Mouse (Mus musculus) gonadal fat pad, adult 2 months (tissue): ENCODE measurements around the gene Trmt44. TPM values are rescaled to one million over a fixed set of nuclear protein-coding genes. Genes with fewer than 3 reads are reported as not detected.

ENCODE experiments used
- DNase-seq: peaks from one replicate; pipeline ENCODE4 v3.0.0-alpha.2; 2012; ENCODE audit warnings: low read depth
- polyA plus RNA-seq: library from polyadenylated mRNA; depleted of rRNA; stranded (reverse); fragments of >200 nt; gene quantifications from 2 replicates; pipeline ENCODE4 v1.2.3, GENCODE M21; 2012; rRNA removed

Gene Trmt44
- polyA plus RNA-seq, 1 experiment: 7.0 TPM

DNA sequence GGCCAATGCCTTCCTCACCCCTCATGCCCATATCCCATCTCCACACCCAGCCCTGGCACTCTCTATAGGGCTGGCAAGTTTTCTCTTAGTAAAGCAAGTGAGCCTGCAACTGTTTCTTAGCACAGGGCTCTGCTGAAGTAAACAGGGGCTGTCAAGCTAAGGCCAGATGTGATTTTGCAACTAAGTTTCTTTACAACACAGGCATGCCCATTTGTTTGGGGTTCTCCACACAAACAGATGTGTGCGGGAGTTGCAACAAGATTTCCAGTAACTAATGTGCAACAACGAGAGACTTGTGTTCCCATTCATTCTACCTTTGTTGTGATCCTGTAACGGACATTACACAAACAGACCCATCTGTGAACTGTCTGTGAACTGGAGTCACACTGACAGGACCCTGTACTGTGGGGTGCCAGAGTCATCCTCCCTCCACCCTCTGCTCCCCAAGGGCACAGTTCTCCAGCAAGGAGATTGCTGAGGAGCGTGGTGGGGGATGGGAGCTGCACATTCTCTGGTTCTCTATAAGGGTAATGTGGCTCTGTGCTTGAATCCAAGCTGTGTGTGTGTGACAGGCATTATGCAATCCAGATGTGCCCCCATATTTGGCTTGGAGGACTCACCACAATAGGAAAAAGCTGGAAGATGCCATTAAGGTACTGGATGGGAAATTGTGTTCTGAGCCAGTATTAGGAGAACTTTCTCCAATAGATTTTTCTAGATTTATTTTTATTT, 33.6 kb downstream of the Trmt44 start:
- DNase-seq: no peak

DNA sequence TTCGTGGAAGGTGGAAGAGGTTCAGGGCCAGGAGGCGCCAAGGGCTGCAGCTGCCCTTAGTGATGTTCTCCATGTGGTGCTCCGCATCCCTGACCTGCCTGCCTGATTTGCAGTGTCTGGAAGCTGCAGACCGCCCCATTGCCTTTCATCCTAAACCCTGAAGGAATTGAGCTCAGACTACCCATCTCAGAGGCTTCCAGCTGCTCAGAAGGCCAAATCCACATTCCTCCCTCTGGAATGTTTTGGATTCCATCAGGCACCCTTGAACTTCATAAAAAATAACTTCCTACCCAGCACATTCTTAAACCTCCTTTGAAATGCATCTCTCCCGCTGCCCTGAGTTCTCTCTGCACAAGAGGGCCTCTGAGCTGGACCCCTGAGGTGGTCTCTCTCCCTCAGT, 34.3 kb downstream of the Trmt44 start:
- no peak for DNase-seq

DNA sequence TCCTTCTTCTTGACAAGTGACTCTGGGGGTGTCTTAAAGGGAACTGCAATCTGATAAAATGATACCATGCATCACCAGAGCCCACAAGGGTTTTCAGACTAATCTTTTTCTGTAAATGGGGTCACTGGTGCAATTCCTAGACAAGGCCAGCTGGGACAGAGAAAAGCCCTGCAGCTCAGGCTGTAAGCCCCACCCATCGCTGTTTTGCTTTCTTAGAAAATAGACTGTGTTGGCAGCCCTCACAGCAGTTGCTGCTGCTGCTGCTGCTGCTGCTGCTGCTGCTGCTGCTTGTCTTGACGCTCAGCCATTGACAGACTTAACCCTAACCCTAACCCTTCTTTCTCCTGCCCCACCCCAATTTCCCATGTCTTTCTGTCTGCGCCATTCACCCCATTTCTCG, 35.3 kb downstream of the Trmt44 start:
- no peak for DNase-seq

- DNase-seq: no peak
Measured at GRCm38 (mm10) chr5:35538022-35538421, 36.8 kb downstream of the Trmt44 start.

GRCm38 (mm10) chr5:35537474-35537873, 37.4 kb downstream of the Trmt44 start:
- no peak for DNase-seq

- no peak for DNase-seq
Measured at GRCm38 (mm10) chr5:35536271-35536670, 38.6 kb downstream of the Trmt44 start.

GRCm38 (mm10) chr5:35531586-35531985, 43.3 kb downstream of the Trmt44 start:
- no peak for DNase-seq

DNA sequence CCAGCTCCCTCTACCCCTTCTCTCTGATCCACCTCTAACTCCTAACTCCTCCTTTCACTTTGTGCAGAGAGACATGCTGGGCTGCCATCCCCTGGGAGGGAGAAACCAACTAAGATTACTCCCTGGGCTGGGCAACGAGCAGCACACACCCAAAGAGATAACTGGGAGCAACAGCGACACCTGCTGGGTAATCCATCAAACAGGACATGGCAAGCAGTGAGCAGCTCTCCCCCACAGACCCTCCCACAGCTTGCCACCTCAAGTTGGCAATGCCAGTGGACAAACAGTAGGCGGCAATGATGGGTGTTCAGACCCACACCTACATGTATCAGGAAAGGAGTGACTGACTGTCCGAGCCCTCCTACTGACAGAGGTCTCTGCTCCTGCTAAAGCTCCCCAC, 44.4 kb downstream of the Trmt44 start:
- no peak for DNase-seq

DNA sequence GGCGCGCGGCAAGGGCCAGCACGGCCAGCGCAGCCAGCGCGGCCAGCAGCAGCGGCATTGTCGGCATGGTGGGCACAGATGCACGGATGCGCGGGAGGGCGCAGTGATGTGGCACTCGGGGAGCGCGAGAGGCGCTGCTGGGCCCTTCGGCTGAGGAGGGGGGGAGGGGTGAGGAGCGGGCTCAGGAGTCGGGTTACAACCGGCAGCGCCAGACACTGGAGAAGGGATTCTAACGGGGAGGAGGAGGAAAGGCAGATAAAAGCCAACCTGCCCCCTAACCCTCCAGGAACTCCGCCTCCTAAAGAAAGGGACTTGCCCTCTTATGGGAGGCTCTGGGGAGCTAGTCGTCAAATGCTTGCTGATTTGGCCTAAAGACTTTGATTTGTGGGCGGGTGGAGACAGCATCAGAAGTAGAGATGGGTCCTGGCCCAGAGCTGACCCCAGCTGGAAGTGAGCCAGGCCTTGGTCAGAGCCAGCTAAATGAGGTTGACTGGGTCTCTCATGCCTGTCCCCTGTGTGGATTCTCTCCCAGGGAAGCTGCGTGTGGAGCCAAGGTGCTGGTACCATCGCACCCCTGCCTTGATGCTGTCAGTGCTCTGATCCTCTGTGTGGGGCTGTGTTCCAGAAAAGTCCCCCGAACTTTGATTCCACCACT, 49.3 kb downstream of the Trmt44 start, which contains the start of gene Cpz:
Gene Cpz, minus strand, starts transcription at position 230 of the 655 bp plus-strand sequence.
- DNase-seq: no peak

DNA sequence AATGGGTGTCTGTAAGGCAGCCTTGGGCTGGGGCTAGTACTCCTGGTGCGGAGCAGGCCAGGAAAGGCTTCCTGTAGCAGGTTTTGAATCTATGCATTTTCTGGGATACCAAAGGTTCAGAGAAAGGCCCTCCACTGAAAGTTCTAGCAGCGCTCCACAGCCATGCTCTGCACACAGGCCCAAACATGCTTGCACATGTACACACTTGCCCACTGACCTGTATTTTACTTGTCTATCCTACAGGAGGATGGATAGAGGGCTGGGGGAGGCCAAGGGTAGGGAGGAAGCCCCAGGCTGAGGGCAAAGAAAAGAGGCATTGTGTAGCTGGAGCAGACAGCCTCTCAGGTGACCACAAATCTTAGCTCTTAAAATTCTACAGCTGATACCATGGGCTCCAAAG, 50.5 kb downstream of the Trmt44 start:
- DNase-seq: no peak

GRCm38 (mm10) chr5:35523735-35524134, 51.1 kb downstream of the Trmt44 start:
- no peak for DNase-seq

DNA sequence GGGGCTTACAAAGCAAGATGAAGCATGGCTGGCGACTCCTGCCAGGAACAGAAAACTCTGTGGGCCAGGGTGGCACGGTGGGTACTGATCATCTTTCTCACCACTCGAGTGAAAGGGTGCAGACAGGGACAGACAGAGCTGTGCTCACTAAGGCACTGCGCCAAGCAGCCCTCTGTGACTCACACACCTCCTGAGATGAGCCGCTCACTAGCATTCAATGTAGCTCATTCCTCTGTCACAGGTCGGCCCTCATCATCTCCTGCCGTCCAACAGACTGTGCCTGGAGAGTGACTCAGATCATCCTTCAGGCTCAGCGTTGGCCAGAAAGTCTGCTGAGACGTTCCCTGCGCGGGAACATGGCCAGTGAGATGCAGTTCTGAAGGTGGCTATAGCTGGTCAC, 58.1 kb downstream of the Trmt44 start:
- DNase-seq: no peak

GRCm38 (mm10) chr5:35510589-35510988, 64.3 kb downstream of the Trmt44 start:
- DNase-seq: no peak

Other genes starting within 250 kb of the Trmt44 start
- 0.13 TPM in 1 of 2 replicates, not detected in the other for gene Hmx1, start 186.0 kb downstream of the Trmt44 start, polyA plus RNA-seq
- 26.1 and 29.9 TPM in 2 replicates for gene Cpz, start 49.4 kb downstream of the Trmt44 start, polyA plus RNA-seq
- gene Acox3, start 8.0 kb upstream of the Trmt44 start, polyA plus RNA-seq: 199 and 296 TPM in 2 replicates
- gene Htra3, start 104.7 kb upstream of the Trmt44 start, polyA plus RNA-seq: 183 and 267 TPM in 2 replicates
- gene Sh3tc1, start 164.9 kb upstream of the Trmt44 start, polyA plus RNA-seq: 17.0 and 17.5 TPM in 2 replicates
- 18.3 and 20.7 TPM in 2 replicates for gene Ablim2, start 182.8 kb upstream of the Trmt44 start, polyA plus RNA-seq